Mouse (Mus musculus): ENCODE results near the gene Gpr137c. TPM values are rescaled to one million over a fixed set of nuclear protein-coding genes. Genes with fewer than 3 reads are reported as not detected.

Gene Gpr137c
- polyA plus RNA-seq, 1 experiment from 2014 or later: 3.0 TPM

DNA sequence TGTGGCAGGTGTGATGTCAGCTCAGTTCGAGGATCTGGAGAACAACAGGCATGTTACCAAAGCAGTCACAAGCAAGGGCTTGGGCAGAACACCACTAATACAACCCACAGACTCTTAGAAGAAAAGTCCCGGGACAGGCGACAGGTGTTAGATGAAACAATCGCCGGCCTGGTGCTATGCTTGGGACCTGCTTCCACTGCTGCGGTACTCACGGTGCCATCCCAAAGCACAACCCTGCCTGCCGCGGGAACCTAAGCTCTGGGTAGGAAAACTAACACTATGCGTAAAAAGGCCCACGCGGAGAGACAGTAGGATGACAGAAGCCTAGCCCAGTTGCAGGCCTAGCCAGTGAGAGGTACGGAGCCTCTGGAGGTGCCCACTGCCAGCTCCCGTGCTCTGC is 90.6 kb downstream of the Gpr137c start:
- no peak overlapping the region for H3K27ac ChIP-seq (ENCODE audit: low read length)
- ATAC-seq (replicated peaks; ENCODE audit: extremely low read depth, insufficient read depth, low FRiP score): no peak

DNA sequence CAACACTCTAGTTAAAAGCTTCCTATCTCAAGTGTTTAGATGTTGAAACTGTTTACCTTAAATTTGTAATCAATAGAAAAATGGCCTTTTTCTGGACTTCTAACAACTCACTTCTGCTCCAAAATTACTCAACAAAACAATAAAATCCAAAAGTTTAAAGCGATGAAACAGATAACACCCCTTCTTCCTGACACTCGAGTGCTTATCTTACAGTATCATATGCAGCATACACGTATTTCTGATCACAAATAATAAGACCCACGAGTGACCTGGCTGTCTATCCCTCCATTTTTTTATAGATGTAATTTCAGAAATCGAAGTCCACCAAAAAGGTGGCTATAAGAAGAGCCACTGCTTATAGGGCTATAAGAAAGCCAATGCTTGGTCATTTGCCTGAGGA is 97.4 kb downstream of the Gpr137c start:
- Histone ChIP-seq H3K9ac (ENCODE audit: low read length) (peak overlapping the region; percentile 94), H3K4me1 (ENCODE audit: control insufficient read depth, insufficient read depth, low read length) (peaks cover 28% of the 10 kb centered on the region), H3K27ac (ENCODE audit: low read length) (no peak overlapping the region), H3K27me3 (ENCODE audit: control insufficient read depth, insufficient read depth, low read length) (no peaks in the 10 kb centered on the region), H3K9me3 (replicated peaks; ENCODE audit: control insufficient read depth, low read length) (no peaks in the 10 kb centered on the region), H3K4me3 (ENCODE audit: low read length) (peak overlapping the region; percentile 95), H3K4me2 (ENCODE audit: low read depth, low read length) (peak overlapping the region; percentile 72), H3K36me3 (ENCODE audit: control insufficient read depth, insufficient read depth) (no peaks in the 10 kb centered on the region)
- ATAC-seq (replicated peaks; ENCODE audit: extremely low read depth, insufficient read depth, low FRiP score): no peak
- WGBS: 43% methylated on average over 5 of the region's 5 CpGs

More for the DNA sequence above, 90.6 kb downstream of the Gpr137c start:
- Histone ChIP-seq H3K9ac (ENCODE audit: low read length) (no peak overlapping the region), H3K4me1 (ENCODE audit: control insufficient read depth, insufficient read depth, low read length) (peaks cover 12% of the 10 kb centered on the region), H3K4me3 (ENCODE audit: low read length) (no peak overlapping the region), H3K36me3 (ENCODE audit: control insufficient read depth, insufficient read depth) (peaks cover 3% of the 10 kb centered on the region; the same call in 1 of the 2 replicates), H3K9me3 (replicated peaks; ENCODE audit: control insufficient read depth, low read length) (no peaks in the 10 kb centered on the region), H3K27me3 (ENCODE audit: control insufficient read depth, insufficient read depth, low read length) (no peaks in the 10 kb centered on the region), H3K4me2 (ENCODE audit: low read depth, low read length) (no peak overlapping the region)
- WGBS: 84% methylated on average over 14 of the region's 14 CpGs

- WGBS: 0% methylated on average over 38 of the region's 38 CpGs
- Histone ChIP-seq H3K4me1 (ENCODE audit: control insufficient read depth, insufficient read depth, low read length) (peaks cover 28% of the 10 kb centered on the region), H3K27me3 (ENCODE audit: control insufficient read depth, insufficient read depth, low read length) (no peaks in the 10 kb centered on the region), H3K36me3 (ENCODE audit: control insufficient read depth, insufficient read depth) (no peaks in the 10 kb centered on the region), H3K4me3 (ENCODE audit: low read length) (peak overlapping the region; percentile 95), H3K9me3 (replicated peaks; ENCODE audit: control insufficient read depth, low read length) (no peaks in the 10 kb centered on the region), H3K9ac (ENCODE audit: low read length) (peak overlapping the region; percentile 94), H3K27ac (ENCODE audit: low read length) (peak overlapping the region; percentile 95), H3K4me2 (ENCODE audit: low read depth, low read length) (peak overlapping the region; percentile 72)
- peak; percentile 46 for ATAC-seq (replicated peaks; ENCODE audit: extremely low read depth, insufficient read depth, low FRiP score)
These were observed 98.4 kb downstream of the Gpr137c start for GRCm38 (mm10) chr14:45317921-45318411.

GRCm38 (mm10) chr14:45318426-45319236 is 99.1 kb downstream of the Gpr137c start, which contains the start of gene Ero1l:
Gene Ero1l (minus strand): TSS chr14:45318771.
- H3K9me3 ChIP-seq (replicated peaks; ENCODE audit: control insufficient read depth, low read length): no peaks in the 10 kb centered on the region
- peak within 1 kb of the TSS; percentile 95 for H3K27ac ChIP-seq (ENCODE audit: low read length)
- 2% methylated on average over 70 of the region's 74 CpGs for WGBS
- ATAC-seq (replicated peaks; ENCODE audit: extremely low read depth, insufficient read depth, low FRiP score): peak; percentile 96
- H3K4me3 ChIP-seq (ENCODE audit: low read length): peak within 1 kb of the TSS; percentile 95
- peak within 1 kb of the TSS; percentile 84 for H3K4me2 ChIP-seq (ENCODE audit: low read depth, low read length)
- no peaks in the 10 kb centered on the region for H3K36me3 ChIP-seq (ENCODE audit: control insufficient read depth, insufficient read depth)
- H3K9ac ChIP-seq (ENCODE audit: low read length): peak within 1 kb of the TSS; percentile 94
- peaks cover 28% of the 10 kb centered on the region for H3K4me1 ChIP-seq (ENCODE audit: control insufficient read depth, insufficient read depth, low read length)
- H3K27me3 ChIP-seq (ENCODE audit: control insufficient read depth, insufficient read depth, low read length): no peaks in the 10 kb centered on the region

DNA sequence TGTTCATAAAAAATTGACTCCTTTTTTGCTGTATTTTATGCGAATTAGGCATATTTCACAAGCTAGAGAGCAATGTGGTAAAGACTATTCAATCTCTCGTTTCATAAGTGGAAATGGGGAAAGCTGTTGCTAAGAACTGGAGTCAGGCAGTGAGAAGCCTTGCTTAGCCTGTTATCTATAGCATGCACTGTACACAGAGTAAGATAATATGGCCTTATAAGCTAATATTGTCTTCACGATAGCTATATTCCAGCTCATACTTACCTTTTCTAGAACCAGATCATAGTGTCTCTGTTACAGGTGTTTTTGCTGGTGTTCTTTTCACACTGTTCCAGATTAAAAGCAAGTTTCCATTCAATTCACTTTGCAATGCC is 99.7 kb downstream of the Gpr137c start:
- no peak for ATAC-seq (replicated peaks; ENCODE audit: extremely low read depth, insufficient read depth, low FRiP score)

DNA sequence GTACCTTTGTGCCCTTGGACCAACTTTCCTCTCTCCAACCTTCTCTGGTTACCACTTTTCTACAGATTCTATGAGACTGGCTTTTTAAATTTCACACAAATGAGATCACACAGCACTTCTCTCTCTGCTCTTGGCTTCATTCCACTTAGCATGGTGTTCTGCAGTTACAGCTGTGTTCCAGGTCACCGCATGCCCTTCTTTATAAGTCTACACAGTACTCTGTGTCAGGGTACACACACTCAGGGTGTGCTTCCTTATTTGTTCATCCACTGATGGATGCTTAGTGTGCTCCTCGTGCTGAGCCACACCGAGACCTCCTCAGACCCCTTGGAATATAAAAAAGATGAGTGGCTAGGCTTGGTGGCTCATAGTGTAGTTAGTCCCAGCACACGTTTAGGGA is 100.6 kb downstream of the Gpr137c start:
- Histone ChIP-seq H3K4me1 (ENCODE audit: control insufficient read depth, insufficient read depth, low read length) (peaks cover 24% of the 10 kb centered on the region), H3K4me2 (ENCODE audit: low read depth, low read length) (no peak overlapping the region), H3K4me3 (ENCODE audit: low read length) (no peak overlapping the region), H3K36me3 (ENCODE audit: control insufficient read depth, insufficient read depth) (no peaks in the 10 kb centered on the region), H3K27ac (ENCODE audit: low read length) (no peak overlapping the region), H3K27me3 (ENCODE audit: control insufficient read depth, insufficient read depth, low read length) (no peaks in the 10 kb centered on the region), H3K9ac (ENCODE audit: low read length) (no peak overlapping the region), H3K9me3 (replicated peaks; ENCODE audit: control insufficient read depth, low read length) (no peaks in the 10 kb centered on the region)
- WGBS: 71% methylated on average over 4 of the region's 4 CpGs
- ATAC-seq (replicated peaks; ENCODE audit: extremely low read depth, insufficient read depth, low FRiP score): no peak

More for the DNA sequence above, 99.7 kb downstream of the Gpr137c start:
- WGBS: 57% methylated on average over 3 of the region's 3 CpGs
- Histone ChIP-seq H3K27me3 (ENCODE audit: control insufficient read depth, insufficient read depth, low read length) (no peaks in the 10 kb centered on the region), H3K4me2 (ENCODE audit: low read depth, low read length) (no peak overlapping the region; the same call in 1 of the 2 replicates), H3K9me3 (replicated peaks; ENCODE audit: control insufficient read depth, low read length) (no peaks in the 10 kb centered on the region), H3K4me1 (ENCODE audit: control insufficient read depth, insufficient read depth, low read length) (peaks cover 26% of the 10 kb centered on the region), H3K9ac (ENCODE audit: low read length) (no peak overlapping the region; the same call in 1 of the 2 replicates), H3K27ac (ENCODE audit: low read length) (peak overlapping the region; percentile 54; the same call in 1 of the 2 replicates), H3K4me3 (ENCODE audit: low read length) (no peak overlapping the region), H3K36me3 (ENCODE audit: control insufficient read depth, insufficient read depth) (no peaks in the 10 kb centered on the region)

GRCm38 (mm10) chr14:45321067-45321466 is 101.5 kb downstream of the Gpr137c start:
- peaks cover 15% of the 10 kb centered on the region for H3K4me1 ChIP-seq (ENCODE audit: control insufficient read depth, insufficient read depth, low read length)
- H3K9me3 ChIP-seq (replicated peaks; ENCODE audit: control insufficient read depth, low read length): no peaks in the 10 kb centered on the region
- H3K36me3 ChIP-seq (ENCODE audit: control insufficient read depth, insufficient read depth): no peaks in the 10 kb centered on the region
- no peak overlapping the region for H3K4me2 ChIP-seq (ENCODE audit: low read depth, low read length)
- no peak for ATAC-seq (replicated peaks; ENCODE audit: extremely low read depth, insufficient read depth, low FRiP score)
- 73% methylated on average over 3 of the region's 3 CpGs for WGBS
- H3K27me3 ChIP-seq (ENCODE audit: control insufficient read depth, insufficient read depth, low read length): no peaks in the 10 kb centered on the region
- H3K27ac ChIP-seq (ENCODE audit: low read length): no peak overlapping the region
- no peak overlapping the region for H3K9ac ChIP-seq (ENCODE audit: low read length)
- no peak overlapping the region for H3K4me3 ChIP-seq (ENCODE audit: low read length)

- H3K9ac ChIP-seq (ENCODE audit: low read length): no peak overlapping the region
- H3K4me3 ChIP-seq (ENCODE audit: low read length): no peak overlapping the region
- H3K27me3 ChIP-seq (ENCODE audit: control insufficient read depth, insufficient read depth, low read length): no peaks in the 10 kb centered on the region
- no peak overlapping the region for H3K27ac ChIP-seq (ENCODE audit: low read length)
- no peaks in the 10 kb centered on the region for H3K36me3 ChIP-seq (ENCODE audit: control insufficient read depth, insufficient read depth)
- peaks cover 11% of the 10 kb centered on the region for H3K4me1 ChIP-seq (ENCODE audit: control insufficient read depth, insufficient read depth, low read length)
- H3K9me3 ChIP-seq (replicated peaks; ENCODE audit: control insufficient read depth, low read length): no peaks in the 10 kb centered on the region
- no peak overlapping the region for H3K4me2 ChIP-seq (ENCODE audit: low read depth, low read length)
- 55% methylated on average over 5 of the region's 5 CpGs for WGBS
- no peak for ATAC-seq (replicated peaks; ENCODE audit: extremely low read depth, insufficient read depth, low FRiP score)
These were observed 102.1 kb downstream of the Gpr137c start for GRCm38 (mm10) chr14:45321622-45322021.

GRCm38 (mm10) chr14:45322450-45322849 is 102.9 kb downstream of the Gpr137c start:
- Histone ChIP-seq H3K27me3 (ENCODE audit: control insufficient read depth, insufficient read depth, low read length) (no peaks in the 10 kb centered on the region), H3K4me3 (ENCODE audit: low read length) (no peak overlapping the region), H3K9me3 (replicated peaks; ENCODE audit: control insufficient read depth, low read length) (no peaks in the 10 kb centered on the region), H3K36me3 (ENCODE audit: control insufficient read depth, insufficient read depth) (no peaks in the 10 kb centered on the region), H3K4me1 (ENCODE audit: control insufficient read depth, insufficient read depth, low read length) (peaks cover 5% of the 10 kb centered on the region), H3K9ac (ENCODE audit: low read length) (no peak overlapping the region), H3K27ac (ENCODE audit: low read length) (no peak overlapping the region), H3K4me2 (ENCODE audit: low read depth, low read length) (no peak overlapping the region)
- ATAC-seq (replicated peaks; ENCODE audit: extremely low read depth, insufficient read depth, low FRiP score): no peak
- 87% methylated on average over 2 of the region's 2 CpGs for WGBS
